Mouse (Mus musculus): ENCODE results near the gene Asns. TPM values are rescaled to one million over a fixed set of nuclear protein-coding genes. Genes with fewer than 3 reads are reported as not detected.

Gene Asns
- polyA plus RNA-seq, 1 experiment from 2014 or later: 63.4 TPM

- Histone ChIP-seq H3K4me2 (ENCODE audit: low read depth) (peak overlapping the region; percentile 86), H3K27me3 (ENCODE audit: control insufficient read depth, insufficient read depth, low read length) (no peaks in the 10 kb centered on the region), H3K9ac (ENCODE audit: low read length) (peak overlapping the region; percentile 69), H3K9me3 (ENCODE audit: control insufficient read depth, low read length) (no peaks in the 10 kb centered on the region), H3K4me1 (ENCODE audit: control insufficient read depth, insufficient read depth, low read length) (no peaks in the 10 kb centered on the region), H3K4me3 (ENCODE audit: low read depth, low read length) (peak overlapping the region; percentile 63), H3K27ac (ENCODE audit: low read depth, low read length) (no peak overlapping the region), H3K36me3 (ENCODE audit: control insufficient read depth, insufficient read depth, low read length) (no peaks in the 10 kb centered on the region)
- 1% methylated on average over 12 of the region's 12 CpGs for WGBS
- DNase-seq (ENCODE audit: low spot score) (peak; percentile 54), ATAC-seq (ENCODE audit: insufficient read depth, low FRiP score, low TSS enrichment) (peak; percentile 58)
Measured at GRCm38 (mm10) chr6:7692451-7692850, 603 bp downstream of the Asns start.

- peak overlapping the region; percentile 86 for H3K4me2 ChIP-seq (ENCODE audit: low read depth)
- H3K27ac ChIP-seq (ENCODE audit: low read depth, low read length): no peak overlapping the region
- no peaks in the 10 kb centered on the region for H3K4me1 ChIP-seq (ENCODE audit: control insufficient read depth, insufficient read depth, low read length)
- 41% methylated on average over 15 of the region's 15 CpGs for WGBS
- peak overlapping the region; percentile 63 for H3K4me3 ChIP-seq (ENCODE audit: low read depth, low read length)
- H3K36me3 ChIP-seq (ENCODE audit: control insufficient read depth, insufficient read depth, low read length): no peaks in the 10 kb centered on the region
- no peak overlapping the region for H3K9ac ChIP-seq (ENCODE audit: low read length)
- DNase-seq (ENCODE audit: low spot score) (no peak), ATAC-seq (ENCODE audit: insufficient read depth, low FRiP score, low TSS enrichment) (no peak)
- H3K27me3 ChIP-seq (ENCODE audit: control insufficient read depth, insufficient read depth, low read length): no peaks in the 10 kb centered on the region
- no peaks in the 10 kb centered on the region for H3K9me3 ChIP-seq (ENCODE audit: control insufficient read depth, low read length)
Measured at GRCm38 (mm10) chr6:7692037-7692436, 1.0 kb downstream of the Asns start.

- no peak for DNase-seq (ENCODE audit: low spot score)
- Histone ChIP-seq H3K4me2 (ENCODE audit: low read depth) (no peak overlapping the region), H3K36me3 (ENCODE audit: control insufficient read depth, insufficient read depth, low read length) (no peaks in the 10 kb centered on the region), H3K9me3 (ENCODE audit: control insufficient read depth, low read length) (no peaks in the 10 kb centered on the region), H3K27ac (ENCODE audit: low read depth, low read length) (no peak overlapping the region), H3K9ac (ENCODE audit: low read length) (no peak overlapping the region), H3K4me3 (ENCODE audit: low read depth, low read length) (no peak overlapping the region), H3K27me3 (ENCODE audit: control insufficient read depth, insufficient read depth, low read length) (no peaks in the 10 kb centered on the region), H3K4me1 (ENCODE audit: control insufficient read depth, insufficient read depth, low read length) (no peaks in the 10 kb centered on the region)
- ATAC-seq (ENCODE audit: insufficient read depth, low FRiP score, low TSS enrichment): no peak
- WGBS: 85% methylated on average over 9 of the region's 9 CpGs
Measured at GRCm38 (mm10) chr6:7690456-7690855, 2.6 kb downstream of the Asns start.

DNA sequence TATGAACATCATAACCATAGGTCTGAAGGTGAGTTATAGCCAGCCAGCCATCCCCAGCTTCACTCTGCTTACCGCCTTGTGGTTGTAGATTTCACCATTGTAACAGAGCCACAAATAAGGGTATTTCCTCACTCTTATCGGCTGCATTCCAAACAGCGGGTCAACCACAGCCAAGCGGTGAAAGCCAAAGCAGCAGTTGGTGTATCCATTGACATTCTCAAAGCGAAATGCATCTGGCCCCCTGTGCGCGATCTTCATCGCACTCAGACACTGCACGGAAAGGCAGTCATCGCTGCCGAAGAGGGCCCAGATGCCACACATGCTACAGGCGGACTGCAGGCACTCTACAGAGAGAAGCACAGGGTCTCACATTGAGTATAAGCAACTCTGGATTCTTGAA is 3.9 kb downstream of the Asns start:
- Histone ChIP-seq H3K27ac (ENCODE audit: low read depth, low read length) (no peak overlapping the region), H3K27me3 (ENCODE audit: control insufficient read depth, insufficient read depth, low read length) (no peaks in the 10 kb centered on the region), H3K36me3 (ENCODE audit: control insufficient read depth, insufficient read depth, low read length) (no peaks in the 10 kb centered on the region), H3K4me1 (ENCODE audit: control insufficient read depth, insufficient read depth, low read length) (no peaks in the 10 kb centered on the region), H3K9me3 (ENCODE audit: control insufficient read depth, low read length) (no peaks in the 10 kb centered on the region), H3K4me3 (ENCODE audit: low read depth, low read length) (no peak overlapping the region), H3K4me2 (ENCODE audit: low read depth) (no peak overlapping the region), H3K9ac (ENCODE audit: low read length) (no peak overlapping the region)
- WGBS: 87% methylated on average over 12 of the region's 12 CpGs
- DNase-seq (ENCODE audit: low spot score) (no peak), ATAC-seq (ENCODE audit: insufficient read depth, low FRiP score, low TSS enrichment) (no peak)

DNA sequence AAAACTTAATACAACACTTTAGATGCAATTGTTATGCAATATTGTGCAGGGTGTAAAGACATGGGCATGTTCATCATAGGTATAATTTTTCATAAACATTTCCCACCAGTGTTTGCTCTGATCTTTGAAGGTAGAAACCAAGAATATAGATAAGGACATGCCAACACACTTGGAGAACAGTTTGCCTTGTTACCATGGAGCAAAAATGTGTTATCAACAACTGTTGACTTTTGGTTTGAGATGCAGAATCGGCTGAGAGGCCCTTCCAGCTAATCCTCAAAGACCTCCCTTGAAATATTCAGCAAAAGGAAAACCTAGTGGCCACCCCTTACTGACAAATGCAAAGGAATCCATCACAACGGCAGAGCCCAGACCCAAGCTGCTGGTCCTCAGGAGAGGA is 7.0 kb downstream of the Asns start:
- H3K27ac ChIP-seq (ENCODE audit: low read depth, low read length): no peak overlapping the region
- 83% methylated on average over 2 of the region's 2 CpGs for WGBS
- no peak overlapping the region for H3K4me2 ChIP-seq (ENCODE audit: low read depth)
- no peak overlapping the region for H3K9ac ChIP-seq (ENCODE audit: low read length)
- no peak overlapping the region for H3K4me3 ChIP-seq (ENCODE audit: low read depth, low read length)
- DNase-seq (ENCODE audit: low spot score): no peak
- ATAC-seq (ENCODE audit: insufficient read depth, low FRiP score, low TSS enrichment): no peak
- no peaks in the 10 kb centered on the region for H3K27me3 ChIP-seq (ENCODE audit: control insufficient read depth, insufficient read depth, low read length)
- H3K36me3 ChIP-seq (ENCODE audit: control insufficient read depth, insufficient read depth, low read length): no peaks in the 10 kb centered on the region
- H3K9me3 ChIP-seq (ENCODE audit: control insufficient read depth, low read length): no peaks in the 10 kb centered on the region
- H3K4me1 ChIP-seq (ENCODE audit: control insufficient read depth, insufficient read depth, low read length): no peaks in the 10 kb centered on the region

- Histone ChIP-seq H3K9ac (ENCODE audit: low read length) (no peak overlapping the region), H3K9me3 (ENCODE audit: control insufficient read depth, low read length) (no peaks in the 10 kb centered on the region), H3K27me3 (ENCODE audit: control insufficient read depth, insufficient read depth, low read length) (no peaks in the 10 kb centered on the region), H3K36me3 (ENCODE audit: control insufficient read depth, insufficient read depth, low read length) (no peaks in the 10 kb centered on the region), H3K27ac (ENCODE audit: low read depth, low read length) (no peak overlapping the region), H3K4me3 (ENCODE audit: low read depth, low read length) (no peak overlapping the region), H3K4me2 (ENCODE audit: low read depth) (no peak overlapping the region), H3K4me1 (ENCODE audit: control insufficient read depth, insufficient read depth, low read length) (no peaks in the 10 kb centered on the region)
- no peak for DNase-seq (ENCODE audit: low spot score)
- ATAC-seq (ENCODE audit: insufficient read depth, low FRiP score, low TSS enrichment): no peak
- WGBS: 92% methylated on average over 8 of the region's 8 CpGs
Measured at GRCm38 (mm10) chr6:7676194-7676901, 16.7 kb downstream of the Asns start.

DNA sequence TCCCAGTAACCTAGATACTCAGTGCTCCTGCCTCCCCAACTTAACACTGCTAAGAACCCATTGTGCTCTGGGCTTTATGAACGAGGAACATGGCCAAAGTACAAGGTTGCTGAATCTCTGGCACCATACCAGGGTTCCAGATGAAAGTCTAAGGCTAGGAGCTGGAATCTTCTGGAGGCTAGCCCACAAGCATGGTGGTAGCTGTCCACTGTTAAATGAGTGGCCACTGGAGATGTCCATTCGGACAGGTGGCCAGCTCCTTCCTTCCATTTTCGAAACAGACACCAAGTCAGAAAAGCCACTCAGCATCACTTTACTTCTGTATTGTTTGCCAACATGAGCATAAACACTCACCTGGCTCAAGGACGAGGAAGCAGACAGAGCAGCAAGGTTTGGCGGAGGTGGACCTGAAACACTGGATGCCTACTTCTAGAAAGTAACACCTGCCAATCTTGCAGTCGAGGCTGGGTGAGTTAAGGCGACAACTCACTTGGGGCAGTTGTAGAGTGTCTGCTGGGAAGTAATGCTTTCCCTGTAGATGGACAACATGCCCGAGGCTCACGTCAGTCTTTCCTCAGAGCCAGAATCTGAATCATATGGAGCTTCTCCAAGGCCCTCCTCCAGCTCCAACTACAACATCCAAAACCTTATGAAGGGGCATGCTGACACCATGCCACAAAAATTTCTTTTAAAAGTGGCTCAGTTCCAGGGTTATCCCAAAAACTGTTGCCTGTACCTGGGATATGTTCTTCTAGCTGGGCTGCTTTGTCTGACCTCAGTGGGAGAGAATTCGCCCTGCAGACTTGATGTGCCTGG is 20.4 kb downstream of the Asns start:
- 87% methylated on average over 10 of the region's 10 CpGs for WGBS
- Histone ChIP-seq H3K36me3 (ENCODE audit: control insufficient read depth, insufficient read depth, low read length) (no peaks in the 10 kb centered on the region), H3K4me3 (ENCODE audit: low read depth, low read length) (no peak overlapping the region), H3K4me1 (ENCODE audit: control insufficient read depth, insufficient read depth, low read length) (no peaks in the 10 kb centered on the region), H3K27ac (ENCODE audit: low read depth, low read length) (no peak overlapping the region), H3K9me3 (ENCODE audit: control insufficient read depth, low read length) (no peaks in the 10 kb centered on the region), H3K9ac (ENCODE audit: low read length) (no peak overlapping the region), H3K4me2 (ENCODE audit: low read depth) (no peak overlapping the region), H3K27me3 (ENCODE audit: control insufficient read depth, insufficient read depth, low read length) (no peaks in the 10 kb centered on the region)
- DNase-seq (ENCODE audit: low spot score): no peak
- no peak for ATAC-seq (ENCODE audit: insufficient read depth, low FRiP score, low TSS enrichment)

GRCm38 (mm10) chr6:7671429-7671828 is 21.6 kb downstream of the Asns start:
- Histone ChIP-seq H3K27me3 (ENCODE audit: control insufficient read depth, insufficient read depth, low read length) (no peaks in the 10 kb centered on the region), H3K4me1 (ENCODE audit: control insufficient read depth, insufficient read depth, low read length) (no peaks in the 10 kb centered on the region), H3K4me2 (ENCODE audit: low read depth) (no peak overlapping the region), H3K9ac (ENCODE audit: low read length) (no peak overlapping the region), H3K27ac (ENCODE audit: low read depth, low read length) (no peak overlapping the region), H3K36me3 (ENCODE audit: control insufficient read depth, insufficient read depth, low read length) (no peaks in the 10 kb centered on the region), H3K4me3 (ENCODE audit: low read depth, low read length) (no peak overlapping the region), H3K9me3 (ENCODE audit: control insufficient read depth, low read length) (no peaks in the 10 kb centered on the region)
- 74% methylated on average over 3 of the region's 3 CpGs for WGBS
- ATAC-seq (ENCODE audit: insufficient read depth, low FRiP score, low TSS enrichment) (no peak), DNase-seq (ENCODE audit: low spot score) (no peak)

GRCm38 (mm10) chr6:7670588-7670987 is 22.5 kb downstream of the Asns start:
- DNase-seq (ENCODE audit: low spot score) (no peak), ATAC-seq (ENCODE audit: insufficient read depth, low FRiP score, low TSS enrichment) (no peak)
- Histone ChIP-seq H3K4me2 (ENCODE audit: low read depth) (no peak overlapping the region), H3K27me3 (ENCODE audit: control insufficient read depth, insufficient read depth, low read length) (no peaks in the 10 kb centered on the region), H3K9me3 (ENCODE audit: control insufficient read depth, low read length) (no peaks in the 10 kb centered on the region), H3K4me1 (ENCODE audit: control insufficient read depth, insufficient read depth, low read length) (no peaks in the 10 kb centered on the region), H3K27ac (ENCODE audit: low read depth, low read length) (no peak overlapping the region), H3K4me3 (ENCODE audit: low read depth, low read length) (no peak overlapping the region), H3K9ac (ENCODE audit: low read length) (no peak overlapping the region), H3K36me3 (ENCODE audit: control insufficient read depth, insufficient read depth, low read length) (no peaks in the 10 kb centered on the region)
- 79% methylated on average over 3 of the region's 3 CpGs for WGBS

Data from neural tube, embryonic 11.5 days (tissue).